Mouse (Mus musculus): ENCODE data around the gene Cby3. TPM values are rescaled to one million over a fixed set of nuclear protein-coding genes. Genes with fewer than 3 reads are reported as not detected.

Gene Cby3
- polyA plus RNA-seq, 1 experiment from 2014 or later: 0.28 TPM

GRCm38 (mm10) chr11:50324751-50325471 is 29.4 kb upstream of the Cby3 start:
- Histone ChIP-seq H3K9ac (ENCODE audit: low read length) (peak overlapping the region; percentile 99), H3K4me1 (replicated peaks; ENCODE audit: control insufficient read depth, insufficient read depth) (no peaks in the 10 kb centered on the region), H3K36me3 (ENCODE audit: control insufficient read depth, insufficient read depth, low read length) (no peaks in the 10 kb centered on the region), H3K27ac (replicated peaks) (peak overlapping the region; percentile 94), H3K4me3 (ENCODE audit: low read depth, low read length) (peak overlapping the region; percentile 85), H3K4me2 (replicated peaks; ENCODE audit: low read depth) (peak overlapping the region; percentile 86), H3K27me3 (ENCODE audit: control insufficient read depth, insufficient read depth, low read length) (no peaks in the 10 kb centered on the region), H3K9me3 (ENCODE audit: control insufficient read depth, low read length) (no peaks in the 10 kb centered on the region)
- TF ChIP-seq CTCF (IDR thresholded peaks at IDR 0.05; ENCODE audit: low read depth) (no peak), EP300 (optimal IDR thresholded peaks at IDR 0.05) (peak; percentile 4)
- ATAC-seq (ENCODE audit: low FRiP score, low TSS enrichment): peak; percentile 63
- under 1% methylated on average over 33 of the region's 34 CpGs for WGBS
- no peak for DNase-seq (ENCODE audit: low spot score)

GRCm38 (mm10) chr11:50325496-50326301 is 28.6 kb upstream of the Cby3 start, which contains the start of gene Canx:
Canx (minus strand) TSS chr11:50325673.
- WGBS: under 1% methylated on average over 64 of the region's 64 CpGs
- Histone ChIP-seq H3K4me3 (ENCODE audit: low read depth, low read length) (peak within 1 kb of the TSS; percentile 85), H3K27me3 (ENCODE audit: control insufficient read depth, insufficient read depth, low read length) (no peaks in the 10 kb centered on the region), H3K4me2 (replicated peaks; ENCODE audit: low read depth) (peak within 1 kb of the TSS; percentile 86), H3K9ac (ENCODE audit: low read length) (peak within 1 kb of the TSS; percentile 99), H3K9me3 (ENCODE audit: control insufficient read depth, low read length) (no peaks in the 10 kb centered on the region), H3K36me3 (ENCODE audit: control insufficient read depth, insufficient read depth, low read length) (no peaks in the 10 kb centered on the region), H3K27ac (replicated peaks) (peak within 1 kb of the TSS; percentile 94), H3K4me1 (replicated peaks; ENCODE audit: control insufficient read depth, insufficient read depth) (no peaks in the 10 kb centered on the region)
- peak; percentile 99 for ATAC-seq (ENCODE audit: low FRiP score, low TSS enrichment)
- TF ChIP-seq EP300 (optimal IDR thresholded peaks at IDR 0.05) (peak; percentile 90), CTCF (IDR thresholded peaks at IDR 0.05; ENCODE audit: low read depth) (peak; percentile 43)
- DNase-seq (ENCODE audit: low spot score): peak; percentile 98

- Histone ChIP-seq H3K27ac (replicated peaks) (peak overlapping the region; percentile 90), H3K4me2 (replicated peaks; ENCODE audit: low read depth) (peak overlapping the region; percentile 73), H3K9me3 (ENCODE audit: control insufficient read depth, low read length) (no peaks in the 10 kb centered on the region), H3K27me3 (ENCODE audit: control insufficient read depth, insufficient read depth, low read length) (no peaks in the 10 kb centered on the region), H3K9ac (ENCODE audit: low read length) (peak overlapping the region; percentile 74), H3K4me1 (replicated peaks; ENCODE audit: control insufficient read depth, insufficient read depth) (no peaks in the 10 kb centered on the region), H3K36me3 (ENCODE audit: control insufficient read depth, insufficient read depth, low read length) (no peaks in the 10 kb centered on the region), H3K4me3 (ENCODE audit: low read depth, low read length) (peak overlapping the region; percentile 85)
- no peak for DNase-seq (ENCODE audit: low spot score)
- no peak for TF ChIP-seq CTCF (IDR thresholded peaks at IDR 0.05; ENCODE audit: low read depth)
- no peak for TF ChIP-seq EP300 (optimal IDR thresholded peaks at IDR 0.05)
- WGBS: 1% methylated on average over 7 of the region's 7 CpGs
- no peak for ATAC-seq (ENCODE audit: low FRiP score, low TSS enrichment)
These were observed 27.8 kb upstream of the Cby3 start for GRCm38 (mm10) chr11:50326302-50326966.

- DNase-seq (ENCODE audit: low spot score) (no peak), ATAC-seq (ENCODE audit: low FRiP score, low TSS enrichment) (no peak)
- Histone ChIP-seq H3K9ac (ENCODE audit: low read length) (no peak overlapping the region), H3K27ac (replicated peaks) (no peak overlapping the region), H3K9me3 (ENCODE audit: control insufficient read depth, low read length) (no peaks in the 10 kb centered on the region), H3K27me3 (ENCODE audit: control insufficient read depth, insufficient read depth, low read length) (no peaks in the 10 kb centered on the region), H3K4me2 (replicated peaks; ENCODE audit: low read depth) (no peak overlapping the region), H3K4me3 (ENCODE audit: low read depth, low read length) (no peak overlapping the region), H3K36me3 (ENCODE audit: control insufficient read depth, insufficient read depth, low read length) (no peaks in the 10 kb centered on the region), H3K4me1 (replicated peaks; ENCODE audit: control insufficient read depth, insufficient read depth) (no peaks in the 10 kb centered on the region)
- WGBS: 76% methylated on average over 3 of the region's 3 CpGs
- TF ChIP-seq EP300 (optimal IDR thresholded peaks at IDR 0.05) (no peak), CTCF (IDR thresholded peaks at IDR 0.05; ENCODE audit: low read depth) (no peak)
These were observed 26.1 kb upstream of the Cby3 start for GRCm38 (mm10) chr11:50328075-50328625.

- WGBS: 92% methylated on average over 1 of the region's 1 CpGs
- no peak overlapping the region for H3K4me3 ChIP-seq (ENCODE audit: low read depth, low read length)
- DNase-seq (ENCODE audit: low spot score) (no peak), ATAC-seq (ENCODE audit: low FRiP score, low TSS enrichment) (no peak)
- no peaks in the 10 kb centered on the region for H3K27me3 ChIP-seq (ENCODE audit: control insufficient read depth, insufficient read depth, low read length)
- no peaks in the 10 kb centered on the region for H3K9me3 ChIP-seq (ENCODE audit: control insufficient read depth, low read length)
- H3K4me1 ChIP-seq (replicated peaks; ENCODE audit: control insufficient read depth, insufficient read depth): no peaks in the 10 kb centered on the region
- TF ChIP-seq EP300 (optimal IDR thresholded peaks at IDR 0.05) (no peak), CTCF (IDR thresholded peaks at IDR 0.05; ENCODE audit: low read depth) (no peak)
- no peak overlapping the region for H3K4me2 ChIP-seq (replicated peaks; ENCODE audit: low read depth)
- no peak overlapping the region for H3K27ac ChIP-seq (replicated peaks)
- no peaks in the 10 kb centered on the region for H3K36me3 ChIP-seq (ENCODE audit: control insufficient read depth, insufficient read depth, low read length)
- no peak overlapping the region for H3K9ac ChIP-seq (ENCODE audit: low read length)
These were observed 24.9 kb upstream of the Cby3 start for GRCm38 (mm10) chr11:50329378-50329777.

Data from stomach, postnatal 0 days (tissue).